In the genomic region with DNA sequence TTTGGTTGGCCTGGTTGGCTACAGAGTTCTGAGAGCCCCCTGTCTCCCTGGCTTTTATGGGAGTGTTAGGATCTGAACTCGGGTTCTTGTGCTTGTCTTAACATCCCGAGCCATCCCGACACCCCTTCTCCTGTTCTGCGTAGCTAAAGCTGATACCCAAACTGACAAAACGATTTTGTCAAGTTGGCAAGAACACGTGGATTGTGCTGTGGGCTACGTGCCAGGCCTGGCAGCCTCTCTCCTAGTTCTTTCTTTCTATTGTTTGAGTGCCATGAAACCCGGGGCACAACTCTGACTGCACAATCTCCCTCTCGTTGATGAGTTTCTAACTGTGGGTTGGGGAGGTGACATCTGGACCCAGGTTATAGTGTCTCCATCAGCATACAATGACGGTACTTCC, we compare ENCODE assay signal across 25 mouse cellular contexts. TPM values are rescaled to one million over a fixed set of nuclear protein-coding genes. Genes with fewer than 3 reads are reported as not detected.
A peak's percentile ranks its signal among the peaks of the same experiment; 100 is the strongest.
DNase-seq lines count a peak whose midpoint lies in the region; ATAC-seq lines count a peak whose summit lies in the region.
"Had no signal": no experiment of that assay in that cellular context is flagged by ENCODE, and none has a peak within 500 bp of the region (broad histone marks: within the 10 kb centered on the region; RNA-seq: fewer than 3 reads in every experiment).

No protein-coding gene starts in this region.

- H3K36me3 ChIP-seq in forebrain, embryonic 14.5 days (ENCODE audit: control insufficient read depth, insufficient read depth, low read length) = no peaks in the 10 kb centered on the region
- no peaks in the 10 kb centered on the region for H3K36me3 ChIP-seq in forebrain, embryonic 11.5 days (ENCODE audit: control insufficient read depth, insufficient read depth, low read length)
- H3K36me3 ChIP-seq: forebrain, embryonic 10.5 days; heart, embryonic 10.5 days; hindbrain, embryonic 12.5 days; intestine, embryonic 15.5 days; limb, embryonic 12.5 days; liver, embryonic 12.5 days had no signal

- no peak overlapping the region for H3K4me2 ChIP-seq in forebrain, embryonic 14.5 days (ENCODE audit: low read length)
- H3K4me2 ChIP-seq in forebrain, embryonic 11.5 days (ENCODE audit: low read depth, low read length, severe bottlenecking) = no peak overlapping the region
- H3K4me2 ChIP-seq: hindbrain, embryonic 12.5 days; intestine, embryonic 15.5 days; limb, embryonic 12.5 days; liver, embryonic 12.5 days had no signal

- DNase-seq in forebrain, embryonic 14.5 days (ENCODE audit: low spot score) = peak; percentile 65
- DNase-seq in forebrain, embryonic 11.5 days (ENCODE audit: low spot score) = no peak
- peak; percentile 77 for DNase-seq in left cerebral cortex, postnatal 4 days
- DNase-seq in left cerebral cortex, adult 11 months (ENCODE audit: low spot score) = no peak
- peak; percentile 80 for DNase-seq in Muller cell, postnatal 12 days (ENCODE audit: inconsistent ontology term)
- peak; percentile 24 for DNase-seq in brain, embryonic 18.5 days (ENCODE audit: low read depth, low spot score)
- no peak for DNase-seq in heart, adult 11 months
- DNase-seq in heart, adult 9 months (ENCODE audit: low spot score in 2 of 2) = no peak
- DNase-seq: cerebellum, adult 9-11 months; embryo, embryonic 11 days; gastrocnemius, postnatal 36 days; heart, postnatal 10 days; kidney, postnatal 36 days; lung, adult 2 months; spleen, adult 18-20 months had no signal

- 35% methylated on average over 10 of the region's 10 CpGs for WGBS in forebrain, embryonic 14.5 days
- WGBS in forebrain, embryonic 11.5 days = 84% methylated on average over 10 of the region's 10 CpGs

- intact Hi-C loops in left cerebral cortex, postnatal 4 days (cut with DNase I) = no loop called here

- no peak for ATAC-seq in forebrain, embryonic 14.5 days
- no peak for ATAC-seq in forebrain, embryonic 11.5 days (replicated peaks; ENCODE audit: low FRiP score)
- ATAC-seq: intestine, embryonic 15.5 days; liver, embryonic 12.5 days had no signal

- no peaks in the 10 kb centered on the region for H3K9me3 ChIP-seq in forebrain, embryonic 14.5 days (replicated peaks; ENCODE audit: control insufficient read depth, low read length)
- no peaks in the 10 kb centered on the region for H3K9me3 ChIP-seq in forebrain, embryonic 11.5 days (ENCODE audit: control insufficient read depth, low read length)
- H3K9me3 ChIP-seq: forebrain, embryonic 10.5 days; heart, embryonic 10.5 days; hindbrain, embryonic 12.5 days; intestine, embryonic 15.5 days; limb, embryonic 12.5 days; liver, embryonic 12.5 days; megakaryocyte, embryonic 14.5 days had no signal

- H3K27ac ChIP-seq in forebrain, embryonic 14.5 days (ENCODE audit: low read depth, low read length) = no peak overlapping the region
- H3K27ac ChIP-seq in forebrain, embryonic 11.5 days (ENCODE audit: low read depth, low read length) = no peak overlapping the region
- H3K27ac ChIP-seq: forebrain, embryonic 10.5 days; heart, embryonic 10.5 days; hindbrain, embryonic 12.5 days; intestine, embryonic 15.5 days; limb, embryonic 12.5 days; liver, embryonic 12.5 days had no signal

- no peaks in the 10 kb centered on the region for H3K27me3 ChIP-seq in forebrain, embryonic 14.5 days (replicated peaks; ENCODE audit: control insufficient read depth, insufficient read depth, low read length)
- no peaks in the 10 kb centered on the region for H3K27me3 ChIP-seq in forebrain, embryonic 11.5 days (ENCODE audit: control insufficient read depth, insufficient read depth, low read length)
- H3K27me3 ChIP-seq: hindbrain, embryonic 12.5 days; intestine, embryonic 15.5 days had no signal

- H3K9ac ChIP-seq in forebrain, embryonic 14.5 days (ENCODE audit: low read length) = no peak overlapping the region
- no peak overlapping the region for H3K9ac ChIP-seq in forebrain, embryonic 11.5 days (ENCODE audit: low read length)
- H3K9ac ChIP-seq: hindbrain, embryonic 12.5 days; intestine, embryonic 15.5 days; limb, embryonic 12.5 days; liver, embryonic 12.5 days had no signal

- H3K4me1 ChIP-seq in forebrain, embryonic 14.5 days (ENCODE audit: control insufficient read depth, insufficient read depth, low read length) = no peaks in the 10 kb centered on the region
- H3K4me1 ChIP-seq in forebrain, embryonic 11.5 days (replicated peaks; ENCODE audit: control insufficient read depth, insufficient read depth, low read length) = no peaks in the 10 kb centered on the region
- H3K4me1 ChIP-seq: heart, embryonic 10.5 days; hindbrain, embryonic 12.5 days; intestine, embryonic 15.5 days; limb, embryonic 12.5 days; liver, embryonic 12.5 days; megakaryocyte, embryonic 14.5 days had no signal

- no peak overlapping the region for H3K4me3 ChIP-seq in forebrain, embryonic 14.5 days (ENCODE audit: low read depth, low read length)
- H3K4me3 ChIP-seq in forebrain, embryonic 11.5 days (ENCODE audit: low read depth, low read length) = no peak overlapping the region
- H3K4me3 ChIP-seq: forebrain, embryonic 10.5 days; heart, embryonic 10.5 days; hindbrain, embryonic 12.5 days; intestine, embryonic 15.5 days; limb, embryonic 12.5 days; liver, embryonic 12.5 days; megakaryocyte, embryonic 14.5 days had no signal

RNA-seq across cellular contexts. Expression of a gene that starts 17.6 kb away (rescaled TPM):
- 27.5 and 35.5 TPM in 2 replicates for polyA plus RNA-seq in forebrain, embryonic 14.5 days (2014; fragmentation: Nextera tagmentation; extraction: Ambion mirVana)
- 6.4 and 6.6 TPM in 2 replicates for polyA plus RNA-seq in forebrain, embryonic 11.5 days (2014; fragmentation: Nextera tagmentation; extraction: Ambion mirVana)
- 100 to 1,000 TPM; 122 to 124 TPM for total RNA-seq in left cerebral cortex, postnatal 4 days (2021)

RNA-seq across cellular contexts. Expression of a gene that starts 20.3 kb away (rescaled TPM):
- polyA plus RNA-seq in forebrain, embryonic 14.5 days (2014; fragmentation: Nextera tagmentation; extraction: Ambion mirVana) = 0.11 and 0.42 TPM in 2 replicates
- 0.15 TPM in 1 of 2 replicates, not detected in the other for polyA plus RNA-seq in forebrain, embryonic 11.5 days (2014; fragmentation: Nextera tagmentation; extraction: Ambion mirVana)
- not detected for total RNA-seq in left cerebral cortex, postnatal 4 days (2021)
- total RNA-seq: CH12.LX had no signal
- polyA plus RNA-seq: forebrain, embryonic 10.5 days; heart, embryonic 10.5 days had no signal

RNA-seq across cellular contexts. Expression of a gene that starts 48.1 kb away (rescaled TPM):
- polyA plus RNA-seq in forebrain, embryonic 14.5 days (2014; fragmentation: Nextera tagmentation; extraction: Ambion mirVana) = 0.19 and 0.27 TPM in 2 replicates
- 0.12 and 0.27 TPM in 2 replicates for polyA plus RNA-seq in forebrain, embryonic 11.5 days (2014; fragmentation: Nextera tagmentation; extraction: Ambion mirVana)
- under 1 TPM in 1 of 2 experiments, not detected in 1; 0.18 TPM for total RNA-seq in left cerebral cortex, postnatal 4 days (2021)
- total RNA-seq: gastrocnemius, postnatal 36 days had no signal
- polyA plus RNA-seq: kidney, embryonic 14.5 days; limb, embryonic 12.5 days; stomach, embryonic 14.5 days had no signal

Comparison
In these comparisons a context has a peak if more than half of its experiments do, and no peak if none do; other contexts are left out.
1. DNase-seq: peak in forebrain, embryonic 14.5 days (single experiment), left cerebral cortex, postnatal 4 days (single experiment), Muller cell, postnatal 12 days (single experiment) and brain, embryonic 18.5 days (single experiment); none in forebrain, embryonic 11.5 days (single experiment), left cerebral cortex, adult 11 months (single experiment), heart, adult 11 months (single experiment) and heart, adult 9 months (0 of 2).